8 mouse cellular contexts compared by ENCODE assay signal in the genomic region with DNA sequence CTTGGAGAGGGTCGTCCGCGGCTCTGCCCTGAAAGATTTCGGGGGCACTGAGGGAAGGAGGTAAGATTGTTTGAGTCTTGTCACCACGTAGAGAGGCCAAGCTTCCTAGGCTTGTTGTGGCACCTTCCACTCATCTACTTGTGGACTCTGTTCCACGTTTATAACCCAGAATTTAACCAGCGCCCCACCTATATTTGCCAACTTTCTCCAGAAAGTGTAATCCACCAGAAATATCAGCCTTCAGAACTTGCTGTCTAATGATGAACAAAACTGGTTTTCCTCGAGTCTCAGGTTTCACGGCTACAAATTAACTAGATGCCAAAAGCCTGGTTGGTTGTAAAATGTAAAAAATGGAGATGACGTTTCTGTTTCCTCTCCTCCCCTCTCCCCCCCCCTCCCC. TPM values are rescaled to one million over a fixed set of nuclear protein-coding genes. Genes with fewer than 3 reads are reported as not detected.
DNase-seq lines count a peak whose midpoint lies in the region; ATAC-seq and TF ChIP-seq lines count a peak whose summit lies in the region.

No protein-coding gene starts in this region.

- no peaks in the 10 kb centered on the region for H3K36me3 ChIP-seq in embryonic facial prominence, embryonic 15.5 days
- peaks cover 21% of the 10 kb centered on the region for H3K36me3 ChIP-seq in neural tube, embryonic 12.5 days

- H3K27me3 ChIP-seq in embryonic facial prominence, embryonic 15.5 days = no peaks in the 10 kb centered on the region
- no peaks in the 10 kb centered on the region for H3K27me3 ChIP-seq in neural tube, embryonic 12.5 days (replicated peaks)

- peak overlapping the region; percentile 33; the same call in 1 of the 2 replicates for H3K9ac ChIP-seq in embryonic facial prominence, embryonic 15.5 days
- peak overlapping the region; percentile 59 for H3K9ac ChIP-seq in neural tube, embryonic 12.5 days

- peak overlapping the region; percentile 93 for H3K4me2 ChIP-seq in embryonic facial prominence, embryonic 15.5 days (replicated peaks)
- H3K4me2 ChIP-seq in neural tube, embryonic 12.5 days (replicated peaks) = peak overlapping the region; percentile 73

- H3K4me1 ChIP-seq in embryonic facial prominence, embryonic 15.5 days = peaks cover 4% of the 10 kb centered on the region; the same call in 1 of the 2 replicates
- H3K4me1 ChIP-seq in neural tube, embryonic 12.5 days = peaks cover 4% of the 10 kb centered on the region; the same call in 1 of the 2 replicates

- 4% methylated on average over 10 of the region's 10 CpGs for WGBS in embryonic facial prominence, embryonic 15.5 days
- 5% methylated on average over 10 of the region's 10 CpGs for WGBS in neural tube, embryonic 12.5 days

- TF ChIP-seq CTCF in left cerebral cortex, adult 2 months (IDR thresholded peaks at IDR 0.05) = no peak

- intact Hi-C loops in left cerebral cortex, adult 2 months (cut with DNase I) = loop anchor here (1.0 kb wide), 1 partner anchor 18 kb away; no protein-coding TSS in a partner anchor

- no peak for ATAC-seq in embryonic facial prominence, embryonic 15.5 days (ENCODE audit: insufficient number of reproducible peaks, low FRiP score, low TSS enrichment, low read depth)
- ATAC-seq in neural tube, embryonic 12.5 days (ENCODE audit: low FRiP score, low read depth) = no peak
- no peak for ATAC-seq in frontal cortex, adult (ENCODE audit: low TSS enrichment)

- H3K9me3 ChIP-seq in embryonic facial prominence, embryonic 15.5 days (replicated peaks) = no peaks in the 10 kb centered on the region
- H3K9me3 ChIP-seq in neural tube, embryonic 12.5 days = no peaks in the 10 kb centered on the region

- no peak for DNase-seq in left cerebral cortex, adult 2 months (ENCODE audit: extremely low spot score in 1 of 2, low spot score in 2 of 2)
- no peak for DNase-seq in left cerebral cortex, adult 11 months (ENCODE audit: low spot score)
- peak; percentile 25 to 60 for DNase-seq in kidney, postnatal 36 days
- DNase-seq in right cerebral cortex, adult 18-20 months = no peak
- no peak for DNase-seq in adrenal gland, postnatal 14 days

- H3K4me3 ChIP-seq in left cerebral cortex, adult 2 months = peak overlapping the region; percentile 67
- H3K4me3 ChIP-seq in embryonic facial prominence, embryonic 15.5 days (replicated peaks) = peak overlapping the region; percentile 55
- H3K4me3 ChIP-seq in neural tube, embryonic 12.5 days = peak overlapping the region; percentile 44

- peak overlapping the region; percentile 91 for H3K27ac ChIP-seq in left cerebral cortex, adult 2 months
- H3K27ac ChIP-seq in embryonic facial prominence, embryonic 15.5 days (replicated peaks) = peak overlapping the region; percentile 70
- H3K27ac ChIP-seq in neural tube, embryonic 12.5 days = peak overlapping the region; percentile 50; the same call in 1 of the 2 replicates

RNA-seq across cellular contexts. Expression of gene Dusp18, which starts 0.4 kb away (rescaled TPM):
- 10 to 100 TPM; 23.1 to 24.9 TPM for total RNA-seq in left cerebral cortex, adult 2 months (2021)
- polyA plus RNA-seq in embryonic facial prominence, embryonic 15.5 days (2015; fragmentation: Nextera tagmentation; extraction: Ambion mirVana) = 9.1 and 12.6 TPM in 2 replicates
- polyA plus RNA-seq in neural tube, embryonic 12.5 days (2016; fragmentation: Nextera tagmentation; extraction: Ambion mirVana) = 22.2 and 23.5 TPM in 2 replicates
- total RNA-seq in adrenal gland, postnatal 14 days (2021) = 4.3 and 5.2 TPM in 2 replicates

RNA-seq across cellular contexts. Expression of gene 4921536K21Rik, which starts 0.6 kb away (rescaled TPM):
- under 1 TPM; 0.54 to 0.61 TPM for total RNA-seq in left cerebral cortex, adult 2 months (2021)
- 0.49 and 1.2 TPM in 2 replicates for polyA plus RNA-seq in embryonic facial prominence, embryonic 15.5 days (2015; fragmentation: Nextera tagmentation; extraction: Ambion mirVana)
- polyA plus RNA-seq in neural tube, embryonic 12.5 days (2016; fragmentation: Nextera tagmentation; extraction: Ambion mirVana) = 0.47 and 0.59 TPM in 2 replicates
- total RNA-seq in adrenal gland, postnatal 14 days (2021) = 0.59 and 0.83 TPM in 2 replicates

RNA-seq across cellular contexts. Expression of gene Slc35e4, which starts 19.0 kb away (rescaled TPM):
- total RNA-seq in left cerebral cortex, adult 2 months (2021) = 10 to 100 TPM; 19.1 to 20.9 TPM
- 9.4 and 9.9 TPM in 2 replicates for polyA plus RNA-seq in embryonic facial prominence, embryonic 15.5 days (2015; fragmentation: Nextera tagmentation; extraction: Ambion mirVana)
- polyA plus RNA-seq in neural tube, embryonic 12.5 days (2016; fragmentation: Nextera tagmentation; extraction: Ambion mirVana) = 9.1 and 9.6 TPM in 2 replicates
- 3.4 and 5.4 TPM in 2 replicates for total RNA-seq in adrenal gland, postnatal 14 days (2021)

RNA-seq across cellular contexts. Expression of gene Osbp2, which starts 31.8 kb away (rescaled TPM):
- 100 to 1,000 TPM; 141 to 149 TPM for total RNA-seq in left cerebral cortex, adult 2 months (2021)
- 1.1 and 1.3 TPM in 2 replicates for polyA plus RNA-seq in embryonic facial prominence, embryonic 15.5 days (2015; fragmentation: Nextera tagmentation; extraction: Ambion mirVana)
- polyA plus RNA-seq in neural tube, embryonic 12.5 days (2016; fragmentation: Nextera tagmentation; extraction: Ambion mirVana) = 5.5 and 7.6 TPM in 2 replicates
- 1.9 and 2.1 TPM in 2 replicates for total RNA-seq in adrenal gland, postnatal 14 days (2021)

RNA-seq across cellular contexts. Expression of gene Tcn2, which starts 36.5 kb away (rescaled TPM):
- total RNA-seq in left cerebral cortex, adult 2 months (2021) = 10 to 100 TPM; 17.1 to 20.7 TPM
- polyA plus RNA-seq in embryonic facial prominence, embryonic 15.5 days (2015; fragmentation: Nextera tagmentation; extraction: Ambion mirVana) = 48.5 and 55.9 TPM in 2 replicates
- 26.3 and 28.3 TPM in 2 replicates for polyA plus RNA-seq in neural tube, embryonic 12.5 days (2016; fragmentation: Nextera tagmentation; extraction: Ambion mirVana)
- total RNA-seq in adrenal gland, postnatal 14 days (2021) = 107 and 112 TPM in 2 replicates

Comparison
In these comparisons a context has a peak if more than half of its experiments do, and no peak if none do; other contexts are left out.
1. DNase-seq: peak in kidney, postnatal 36 days (2 of 2); none in left cerebral cortex, adult 2 months (0 of 2), left cerebral cortex, adult 11 months (single experiment), right cerebral cortex, adult 18-20 months (single experiment) and adrenal gland, postnatal 14 days (single experiment).
2. Peak in every context shown above with its lines, with median percentiles within 50 percentile points of each other: H3K27ac ChIP-seq and H3K4me3 ChIP-seq.